Mouse (Mus musculus) liver, embryonic 15.5 days (tissue): ENCODE results near the gene Mtmr4. TPM values are rescaled to one million over a fixed set of nuclear protein-coding genes. Genes with fewer than 3 reads are reported as not detected.

Experiments used
- ATAC-seq: fragments of 200-750 bp; cut with Nextera tagmentation; 2 replicates; pipeline ENCODE4 v1.8.0; 2017; ENCODE audit warnings: moderate number of reproducible peaks, mild to moderate bottlenecking, moderate library complexity; ENCODE audit not compliant: insufficient read depth
- H3K27ac ChIP-seq: fragments of 300-500 bp; sonication (generic); replicated peaks from 2 replicates; pipeline ENCODE4 v1.5.1; 2015; ENCODE audit warnings: mild to moderate bottlenecking, inconsistent platforms
- H3K27me3 ChIP-seq: fragments of 300-500 bp; sonication (generic); 2 replicates; pipeline ENCODE4 v1.6.1; 2015; ENCODE audit warnings: mild to moderate bottlenecking, inconsistent platforms
- H3K36me3 ChIP-seq: fragments of 300-500 bp; sonication (generic); replicated peaks from 2 replicates; pipeline ENCODE4 v1.6.1; 2015; ENCODE audit warnings: moderate library complexity, mild to moderate bottlenecking, inconsistent platforms
- H3K4me1 ChIP-seq: fragments of 300-500 bp; sonication (generic); replicated peaks from 2 replicates; pipeline ENCODE4 v1.6.1; 2015; ENCODE audit warnings: inconsistent platforms
- H3K4me2 ChIP-seq: fragments of 300-500 bp; sonication (generic); 2 replicates; pipeline ENCODE4 v1.6.1; 2015; ENCODE audit warnings: moderate library complexity, mild to moderate bottlenecking, inconsistent platforms
- H3K4me3 ChIP-seq: fragments of 300-500 bp; sonication (generic); replicated peaks from 2 replicates; pipeline ENCODE4 v1.5.1; 2015; ENCODE audit warnings: mild to moderate bottlenecking, inconsistent platforms
- H3K9ac ChIP-seq: fragments of 300-500 bp; sonication (generic); 2 replicates; pipeline ENCODE4 v1.6.1; 2015; ENCODE audit warnings: moderate library complexity, mild to moderate bottlenecking, inconsistent platforms
- H3K9me3 ChIP-seq: fragments of 300-500 bp; sonication (generic); replicated peaks from 2 replicates; pipeline ENCODE4 v1.6.1; 2016; ENCODE audit warnings: inconsistent platforms
- WGBS: fragments of 180-500 bp; shearing (Covaris S2); methylation state at CpG from one replicate; pipeline ENCODE4 v1.1.7; 2015; ENCODE audit warnings: mixed read lengths; ENCODE audit not compliant: insufficient replicate concordance; 5-methylcytosine and 5-hydroxymethylcytosine counted together
- polyA plus RNA-seq: library from polyadenylated mRNA; unstranded; fragments of >200 nt; fragmentation: Nextera tagmentation; extraction: Ambion mirVana; gene quantifications from 2 replicates; pipeline ENCODE4 v1.2.1, GENCODE M21; 2015

Gene Mtmr4
- 9.7 and 11.0 TPM in 2 replicates for polyA plus RNA-seq

- Histone ChIP-seq H3K9ac (peak within 1 kb of the TSS; percentile 81), H3K36me3 (peaks cover 12% of the 10 kb centered on the region), H3K27me3 (no peaks in the 10 kb centered on the region), H3K27ac (peak within 1 kb of the TSS; percentile 96), H3K4me3 (peak within 1 kb of the TSS; percentile 74), H3K9me3 (no peaks in the 10 kb centered on the region), H3K4me1 (peaks cover 63% of the 10 kb centered on the region), H3K4me2 (peak within 1 kb of the TSS; percentile 87)
- peak; percentile 98 for ATAC-seq
- WGBS = under 1% methylated on average over 61 of the region's 61 CpGs
Measured at GRCm38 (mm10) chr11:87591526-87592353, at the start of gene Mtmr4. Gene Mtmr4, plus strand, starts transcription at chr11:87592162.

GRCm38 (mm10) chr11:87542285-87542684, 49.7 kb upstream of the Mtmr4 start:
- no peaks in the 10 kb centered on the region for H3K9me3 ChIP-seq
- no peaks in the 10 kb centered on the region for H3K36me3 ChIP-seq
- WGBS = 46% methylated on average over 8 of the region's 8 CpGs
- H3K4me2 ChIP-seq = no peak overlapping the region
- H3K27ac ChIP-seq = no peak overlapping the region
- no peaks in the 10 kb centered on the region for H3K27me3 ChIP-seq
- H3K4me3 ChIP-seq = no peak overlapping the region
- no peak for ATAC-seq
- H3K9ac ChIP-seq = no peak overlapping the region
- no peaks in the 10 kb centered on the region for H3K4me1 ChIP-seq

GRCm38 (mm10) chr11:87542906-87543305, 49.1 kb upstream of the Mtmr4 start:
- no peak overlapping the region for H3K4me3 ChIP-seq
- no peaks in the 10 kb centered on the region for H3K4me1 ChIP-seq
- no peak for ATAC-seq
- H3K9me3 ChIP-seq = no peaks in the 10 kb centered on the region
- H3K27me3 ChIP-seq = no peaks in the 10 kb centered on the region
- H3K4me2 ChIP-seq = no peak overlapping the region
- H3K27ac ChIP-seq = no peak overlapping the region
- no peaks in the 10 kb centered on the region for H3K36me3 ChIP-seq
- WGBS = 41% methylated on average over 3 of the region's 3 CpGs
- H3K9ac ChIP-seq = no peak overlapping the region

GRCm38 (mm10) chr11:87553342-87553741, 38.6 kb upstream of the Mtmr4 start:
- H3K27me3 ChIP-seq = no peaks in the 10 kb centered on the region; the same call in 1 of the 2 replicates
- H3K4me2 ChIP-seq = no peak overlapping the region
- no peaks in the 10 kb centered on the region for H3K4me1 ChIP-seq
- no peaks in the 10 kb centered on the region for H3K9me3 ChIP-seq
- no peak overlapping the region for H3K4me3 ChIP-seq
- H3K36me3 ChIP-seq = no peaks in the 10 kb centered on the region
- ATAC-seq = no peak
- no peak overlapping the region for H3K27ac ChIP-seq
- no peak overlapping the region for H3K9ac ChIP-seq
- WGBS = 55% methylated on average over 4 of the region's 4 CpGs

- H3K4me1 ChIP-seq = no peaks in the 10 kb centered on the region
- H3K4me3 ChIP-seq = no peak overlapping the region
- ATAC-seq = no peak
- H3K9me3 ChIP-seq = no peaks in the 10 kb centered on the region
- no peak overlapping the region for H3K27ac ChIP-seq
- H3K36me3 ChIP-seq = no peaks in the 10 kb centered on the region
- no peaks in the 10 kb centered on the region for H3K27me3 ChIP-seq
- H3K4me2 ChIP-seq = no peak overlapping the region
- WGBS = 50% methylated on average over 5 of the region's 5 CpGs
- H3K9ac ChIP-seq = no peak overlapping the region
Measured at GRCm38 (mm10) chr11:87554386-87554785, 37.6 kb upstream of the Mtmr4 start.

- H3K27ac ChIP-seq = no peak overlapping the region
- 11% methylated on average over 2 of the region's 2 CpGs for WGBS
- ATAC-seq = no peak
- H3K4me3 ChIP-seq = no peak overlapping the region
- H3K9ac ChIP-seq = no peak overlapping the region
- no peaks in the 10 kb centered on the region for H3K9me3 ChIP-seq
- no peaks in the 10 kb centered on the region for H3K36me3 ChIP-seq
- no peaks in the 10 kb centered on the region for H3K4me1 ChIP-seq
- no peaks in the 10 kb centered on the region for H3K27me3 ChIP-seq
- H3K4me2 ChIP-seq = no peak overlapping the region
Measured at GRCm38 (mm10) chr11:87555106-87555703, 36.8 kb upstream of the Mtmr4 start.

GRCm38 (mm10) chr11:87561208-87561607, 30.8 kb upstream of the Mtmr4 start:
- Histone ChIP-seq H3K4me1 (no peaks in the 10 kb centered on the region), H3K4me2 (no peak overlapping the region), H3K4me3 (no peak overlapping the region), H3K9me3 (no peaks in the 10 kb centered on the region), H3K9ac (no peak overlapping the region), H3K27me3 (no peaks in the 10 kb centered on the region), H3K27ac (no peak overlapping the region), H3K36me3 (no peaks in the 10 kb centered on the region)
- ATAC-seq = no peak
- 56% methylated on average over 6 of the region's 6 CpGs for WGBS

GRCm38 (mm10) chr11:87566501-87566900, 25.5 kb upstream of the Mtmr4 start, which contains the start of gene Gm11492:
Gene Gm11492, plus strand, starts transcription at chr11:87566653.
- 56% methylated on average over 3 of the region's 3 CpGs for WGBS
- H3K9me3 ChIP-seq = no peaks in the 10 kb centered on the region

GRCm38 (mm10) chr11:87568255-87568953, 23.6 kb upstream of the Mtmr4 start, which contains the start of gene Sept4:
Gene Sept4, plus strand, starts transcription at chr11:87568903.
- Histone ChIP-seq H3K4me2 (no peak within 1 kb of the TSS), H3K36me3 (no peaks in the 10 kb centered on the region)
- no peak for ATAC-seq

More at GRCm38 (mm10) chr11:87566501-87566900, 25.5 kb upstream of the Mtmr4 start, which contains the start of gene Gm11492:
- Histone ChIP-seq H3K27ac (no peak within 1 kb of the TSS), H3K36me3 (no peaks in the 10 kb centered on the region), H3K4me2 (no peak within 1 kb of the TSS), H3K27me3 (0 out of 2 replicates have a peak, but pooled peaks cover 12% of the 10 kb centered on the region), H3K4me3 (no peak within 1 kb of the TSS), H3K4me1 (no peaks in the 10 kb centered on the region), H3K9ac (no peak within 1 kb of the TSS)
- ATAC-seq = no peak

GRCm38 (mm10) chr11:87570743-87571142, 21.2 kb upstream of the Mtmr4 start:
- no peak for ATAC-seq
- no peak overlapping the region for H3K27ac ChIP-seq
- WGBS = 47% methylated on average over 5 of the region's 5 CpGs
- peaks cover 12% of the 10 kb centered on the region; the same call in 1 of the 2 replicates for H3K27me3 ChIP-seq
- H3K9ac ChIP-seq = no peak overlapping the region
- no peaks in the 10 kb centered on the region for H3K36me3 ChIP-seq
- no peak overlapping the region for H3K4me2 ChIP-seq
- H3K4me3 ChIP-seq = no peak overlapping the region
- no peaks in the 10 kb centered on the region for H3K9me3 ChIP-seq
- peaks cover 4% of the 10 kb centered on the region; the same call in 1 of the 2 replicates for H3K4me1 ChIP-seq

More at GRCm38 (mm10) chr11:87568255-87568953, 23.6 kb upstream of the Mtmr4 start, which contains the start of gene Sept4:
- no peak within 1 kb of the TSS for H3K9ac ChIP-seq
- H3K4me1 ChIP-seq = no peaks in the 10 kb centered on the region
- H3K27me3 ChIP-seq = 0 out of 2 replicates have a peak, but pooled peaks cover 12% of the 10 kb centered on the region
- H3K9me3 ChIP-seq = no peaks in the 10 kb centered on the region
- WGBS = 62% methylated on average over 7 of the region's 7 CpGs
- H3K4me3 ChIP-seq = no peak within 1 kb of the TSS
- H3K27ac ChIP-seq = no peak within 1 kb of the TSS
